In genomic region chr6:38027771-38028170, GRCm38 (mm10) we compare ENCODE assay signal across 11 mouse cellular contexts. TPM values are rescaled to one million over a fixed set of nuclear protein-coding genes. Genes with fewer than 3 reads are reported as not detected.
"Had no signal": no experiment of that assay in that cellular context is flagged by ENCODE, and none has a peak within 500 bp of the region (broad histone marks: within the 10 kb centered on the region; RNA-seq: fewer than 3 reads in every experiment).

No protein-coding gene starts in this region.

- H3K4me2 ChIP-seq: limb, embryonic 15.5 days; liver, embryonic 12.5 days; midbrain, embryonic 11.5 days had no signal

- ATAC-seq: intestine, postnatal 0 days; liver, embryonic 12.5 days had no signal

- H3K4me3 ChIP-seq: left cerebral cortex, adult 2 months; limb, embryonic 15.5 days; liver, embryonic 12.5 days; megakaryocyte, embryonic 14.5 days had no signal

- H3K27me3 ChIP-seq: limb, embryonic 15.5 days; liver, embryonic 12.5 days had no signal

- DNase-seq: kidney, adult 8-10 months; kidney, postnatal 25 days; thymus, adult 18-20 months; thymus, postnatal 14 days had no signal

- H3K4me1 ChIP-seq: liver, embryonic 12.5 days had no signal

- H3K36me3 ChIP-seq: limb, embryonic 15.5 days; liver, embryonic 12.5 days had no signal

- H3K9ac ChIP-seq: limb, embryonic 15.5 days; liver, embryonic 12.5 days had no signal

- H3K27ac ChIP-seq: left cerebral cortex, adult 2 months; limb, embryonic 15.5 days; liver, embryonic 12.5 days; macrophage had no signal

- H3K9me3 ChIP-seq: limb, embryonic 15.5 days; liver, embryonic 12.5 days had no signal

RNA-seq across cellular contexts. Expression of gene Svopl, which starts 19.0 kb away (rescaled TPM):
- polyA plus RNA-seq: macrophage had no signal
